Mouse (Mus musculus): ENCODE results near the gene Trex1.

GRCm38 (mm10) chr9:109068095-109068735 is 8.7 kb upstream of the Trex1 start:
- TF ChIP-seq HCFC1 (IDR thresholded peaks at IDR 0.05; ENCODE audit: borderline replicate concordance, insufficient read depth, low read length), result no peak
- no peak for TF ChIP-seq ZC3H11A (IDR thresholded peaks at IDR 0.05; ENCODE audit: borderline replicate concordance, low read depth, low read length)
- no peak for TF ChIP-seq CHD2 (IDR thresholded peaks at IDR 0.05; ENCODE audit: low read depth, low read length)

Measured in ES-E14 (cell line).